Comparison of ENCODE assay signal across 10 mouse cellular contexts in genomic region chr5:57899018-57899614, GRCm38 (mm10).
DNase-seq lines count a peak whose midpoint lies in the region; ATAC-seq and TF ChIP-seq lines count a peak whose summit lies in the region.
"Had no signal": no experiment of that assay in that cellular context is flagged by ENCODE, and none has a peak within 500 bp of the region (broad histone marks: within the 10 kb centered on the region; RNA-seq: fewer than 3 reads in every experiment).

No protein-coding gene starts in this region.

- H3K4me2 ChIP-seq in kidney, embryonic 16.5 days (replicated peaks; ENCODE audit: low read depth, low read length) = no peak overlapping the region
- H3K4me2 ChIP-seq: forebrain, embryonic 13.5 days; midbrain, embryonic 12.5 days had no signal

- 71% methylated on average over 7 of the region's 7 CpGs for whole genome bisulfite sequencing in liver, adult 2 months
- WGBS in kidney, embryonic 16.5 days = 79% methylated on average over 7 of the region's 7 CpGs

- H3K79me2 ChIP-seq in liver, adult 2 months (ENCODE audit: control insufficient read depth, insufficient read depth, low read length) = no peaks in the 10 kb centered on the region

- no peak overlapping the region for H3K9ac ChIP-seq in liver, adult 2 months (ENCODE audit: low read depth, low read length)
- H3K9ac ChIP-seq in kidney, embryonic 16.5 days (replicated peaks; ENCODE audit: low read length) = no peak overlapping the region
- H3K9ac ChIP-seq: forebrain, embryonic 13.5 days; midbrain, embryonic 12.5 days had no signal

- no peak for TF ChIP-seq POLR2A in liver, adult 2 months (IDR thresholded peaks at IDR 0.05; ENCODE audit: extremely low read depth, insufficient read depth, low read length)

- no peaks in the 10 kb centered on the region for H3K9me3 ChIP-seq in kidney, embryonic 16.5 days (ENCODE audit: low read length)
- H3K9me3 ChIP-seq: forebrain, embryonic 13.5 days; midbrain, embryonic 12.5 days had no signal

- no peak for TF ChIP-seq CTCF in liver, adult 2 months (IDR thresholded peaks at IDR 0.05; ENCODE audit: low read depth, low read length)

- H3K36me3 ChIP-seq in liver, adult 2 months (ENCODE audit: control insufficient read depth, insufficient read depth, low read length) = no peaks in the 10 kb centered on the region
- H3K36me3 ChIP-seq in kidney, embryonic 16.5 days (ENCODE audit: insufficient read depth, low read length) = no peaks in the 10 kb centered on the region
- H3K36me3 ChIP-seq: midbrain, embryonic 12.5 days had no signal

- peak; percentile 99 for ATAC-seq in erythroblast, adult 5-6 weeks (replicated peaks; ENCODE audit: low FRiP score, poor library complexity, severe bottlenecking)
- ATAC-seq in kidney, embryonic 16.5 days (ENCODE audit: low FRiP score, low TSS enrichment) = no peak
- ATAC-seq: forebrain, embryonic 13.5 days had no signal

- H3K27ac ChIP-seq in liver, adult 2 months (replicated peaks; ENCODE audit: insufficient read depth, low read depth, low read length) = no peak overlapping the region
- no peak overlapping the region for H3K27ac ChIP-seq in kidney, embryonic 16.5 days (ENCODE audit: low read length)
- H3K27ac ChIP-seq: forebrain, embryonic 13.5 days; midbrain, embryonic 12.5 days had no signal

- peak; percentile 17 for DNase-seq in ovary, postnatal 36 days (ENCODE audit: low spot score)
- no peak for DNase-seq in ovary, postnatal 14 days (ENCODE audit: low spot score)
- DNase-seq in liver, adult 2 months (ENCODE audit: extremely low read depth, low read depth, low spot score) = peak; percentile 6
- peak; percentile 14 to 35 for DNase-seq in spleen, postnatal 36 days (ENCODE audit: low spot score in 2 of 2)
- no peak for DNase-seq in cerebellum, adult 9-11 months
- DNase-seq: kidney, postnatal 14 days had no signal

- H3K27me3 ChIP-seq in liver, adult 2 months (ENCODE audit: control insufficient read depth, insufficient read depth, low read length) = no peaks in the 10 kb centered on the region
- H3K27me3 ChIP-seq in kidney, embryonic 16.5 days (ENCODE audit: insufficient read depth, low read length) = no peaks in the 10 kb centered on the region
- H3K27me3 ChIP-seq: forebrain, embryonic 13.5 days; midbrain, embryonic 12.5 days had no signal

- H3K4me3 ChIP-seq in liver, adult 2 months (ENCODE audit: insufficient read depth, low read depth, low read length) = no peak overlapping the region
- no peak overlapping the region for H3K4me3 ChIP-seq in kidney, embryonic 16.5 days (ENCODE audit: low read length)
- H3K4me3 ChIP-seq: forebrain, embryonic 13.5 days; midbrain, embryonic 12.5 days had no signal

- H3K4me1 ChIP-seq in liver, adult 2 months (ENCODE audit: control insufficient read depth, insufficient read depth, low read length) = no peaks in the 10 kb centered on the region
- H3K4me1 ChIP-seq in kidney, embryonic 16.5 days (ENCODE audit: insufficient read depth, low read length) = no peaks in the 10 kb centered on the region
- H3K4me1 ChIP-seq: forebrain, embryonic 13.5 days; midbrain, embryonic 12.5 days had no signal

Comparison
In these comparisons a context has a peak if more than half of its experiments do, and no peak if none do; other contexts are left out.
1. DNase-seq: peak in ovary, postnatal 36 days (single experiment), liver, adult 2 months (single experiment) and spleen, postnatal 36 days (2 of 2); none in ovary, postnatal 14 days (single experiment) and cerebellum, adult 9-11 months (single experiment).